Mouse (Mus musculus) MEL (cell line): ENCODE measurements at regions not wholly inside any gene's neighbourhood (a gene's known extent, or its start where the extent isn't known, plus 50 kb on each side); places are given as distances from the start of the nearest gene placed in this dataset.

Source experiments
- CTCF ChIP-seq, 3 experiments: IDR thresholded peaks in 2 of 3; conservative IDR thresholded peaks in 1 of 3; 2 replicates each; pipeline ENCODE4 v1.5.1; 2011 to 2012; ENCODE audit warnings: low read length in 3 of 3, low read depth in 2 of 3, mild to moderate bottlenecking in 2 of 3, improper control_type of control experiment in 1 of 3, inconsistent platforms in 1 of 3, mixed read lengths in 1 of 3, moderate library complexity in 1 of 3; ENCODE audit not compliant: control insufficient read depth in 1 of 3, insufficient read depth in 1 of 3, poor library complexity in 1 of 3, severe bottlenecking in 1 of 3
- E2F4 ChIP-seq: IDR thresholded peaks from 2 replicates; pipeline ENCODE4 v1.6.1; 2011; ENCODE audit warnings: low read depth, low read length, improper control_type of control experiment, borderline replicate concordance
- MXI1 ChIP-seq: IDR thresholded peaks from 2 replicates; pipeline ENCODE4 v1.6.1; 2011; ENCODE audit warnings: mild to moderate bottlenecking, low read depth, low read length, improper control_type of control experiment
- MYC ChIP-seq: IDR thresholded peaks from 2 replicates; pipeline ENCODE4 v1.6.1; 2011; ENCODE audit warnings: low read depth, mild to moderate bottlenecking, low read length, improper control_type of control experiment, moderate library complexity
- POLR2A ChIP-seq, 2 experiments: IDR thresholded peaks; 2 replicates each; pipeline ENCODE4 v1.6.1; 2011 to 2012; ENCODE audit warnings: low read length in 2 of 2, mild to moderate bottlenecking in 2 of 2, control low read depth in 1 of 2, improper control_type of control experiment in 1 of 2, low read depth in 1 of 2, moderate library complexity in 1 of 2; ENCODE audit not compliant: control insufficient read depth in 1 of 2, insufficient read depth in 1 of 2, poor library complexity in 1 of 2

GRCm38 (mm10) chr10:35131226-35131625 is 580.5 kb downstream of the Amd2 start:
- TF ChIP-seq MXI1 (no peak), POLR2A (IDR thresholded peaks at IDR 0.05; ENCODE audit: control insufficient read depth in 1 of 2, insufficient read depth in 1 of 2, low read depth in 1 of 2, low read length in 2 of 2, poor library complexity in 1 of 2) (no peak), E2F4 (no peak), MYC (no peak), CTCF (IDR thresholded peaks at IDR 0.05 in 2 of 3, conservative IDR thresholded peaks at IDR 0.05 in 1 of 3; ENCODE audit: control insufficient read depth in 1 of 3, insufficient read depth in 1 of 3, low read depth in 2 of 3, low read length in 3 of 3, poor library complexity in 1 of 3, severe bottlenecking in 1 of 3) (no peak)
